Mouse (Mus musculus) thymus, adult 2 months (tissue): Measurements from ENCODE around the gene Rbfox3.

Experiments used
- CTCF ChIP-seq: fragments of 200-500 bp; IDR thresholded peaks from 2 replicates; pipeline ENCODE4 v1.5.1; 2012; ENCODE audit warnings: mild to moderate bottlenecking, control low read depth, low read length, moderate library complexity, borderline replicate concordance; ENCODE audit not compliant: control insufficient read depth, poor library complexity, insufficient read depth; ENCODE audit errors: extremely low read depth
- POLR2A ChIP-seq: fragments of 200-500 bp; IDR thresholded peaks from 2 replicates; pipeline ENCODE4 v1.6.1; 2012; ENCODE audit warnings: mild to moderate bottlenecking, low read length, control low read depth, moderate library complexity; ENCODE audit not compliant: control insufficient read depth, poor library complexity, insufficient read depth; ENCODE audit errors: extremely low read depth

DNA sequence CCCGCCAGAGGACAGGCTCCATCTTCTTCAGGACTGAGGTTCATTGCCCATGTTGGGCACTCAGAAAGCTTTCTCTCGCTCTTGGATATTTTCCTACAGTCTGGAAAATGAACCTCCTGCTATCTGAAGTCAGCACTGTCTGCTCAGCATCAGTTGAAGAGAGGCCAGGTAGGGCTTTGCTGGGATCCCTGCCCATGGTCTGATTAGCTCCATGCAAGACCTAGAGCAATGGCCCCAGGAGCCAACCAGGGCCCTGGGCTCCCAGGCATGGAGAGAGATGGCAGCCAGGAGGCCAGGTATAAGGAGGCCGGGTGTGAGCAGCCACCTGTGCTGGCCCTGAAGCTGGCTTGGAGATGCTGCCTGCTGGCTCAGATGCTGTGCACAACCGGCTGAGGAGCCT, 198.6 kb downstream of the Rbfox3 start:
- TF ChIP-seq CTCF, result no peak
- no peak for TF ChIP-seq POLR2A
